In the genomic region with DNA sequence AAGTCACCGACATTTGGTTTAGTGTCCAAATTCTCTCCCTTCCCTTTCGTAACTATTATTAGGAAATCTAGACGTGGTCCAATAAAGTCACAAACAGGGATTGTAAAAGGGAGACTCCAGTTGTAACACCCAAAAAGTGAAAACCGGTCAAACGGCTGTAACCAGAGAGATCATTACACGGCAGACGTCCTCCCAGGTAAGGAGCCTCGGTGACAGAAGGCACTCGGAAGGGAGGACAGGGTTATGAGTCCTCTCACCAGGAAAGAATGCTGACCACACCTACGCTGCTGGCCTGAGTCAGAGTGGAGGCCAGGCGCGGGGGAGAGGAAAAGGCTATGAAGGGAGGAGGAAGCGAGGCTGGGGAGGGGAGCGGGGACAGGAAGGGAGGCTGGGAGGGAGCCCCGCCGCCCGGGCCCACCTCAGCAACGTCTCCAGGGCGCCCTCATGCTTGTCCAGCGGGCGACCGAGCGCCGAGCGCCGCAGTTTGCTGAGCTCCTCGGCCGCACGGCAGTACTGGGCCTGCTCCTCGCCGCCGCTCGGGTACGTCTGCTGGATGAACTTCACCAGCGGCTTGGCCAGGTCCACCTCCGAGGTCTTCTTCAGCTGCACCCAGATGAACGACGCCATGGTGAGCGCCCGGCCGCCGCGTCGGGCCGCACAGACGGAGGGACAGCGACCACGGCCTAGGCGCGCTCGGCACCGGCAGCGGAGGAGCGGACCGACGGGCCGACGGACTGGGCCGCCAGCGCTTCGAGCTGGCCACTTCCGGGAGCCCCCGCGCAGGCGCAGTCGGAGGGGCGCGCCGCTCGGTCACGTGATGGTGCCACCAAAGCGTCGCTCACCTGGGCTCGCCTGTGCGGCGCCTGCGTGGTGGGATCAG, we compare ENCODE assay signal across 7 mouse cellular contexts. TPM values are rescaled to one million over a fixed set of nuclear protein-coding genes. Genes with fewer than 3 reads are reported as not detected.
DNase-seq lines count a peak whose midpoint lies in the region; ATAC-seq and TF ChIP-seq lines count a peak whose summit lies in the region.

Gene Pdcd6ip (minus strand): TSS at position 779 of the 880 bp plus-strand sequence.

- peak; percentile 95 to 97 for DNase-seq in adrenal gland, postnatal 36 days
- DNase-seq in heart, adult 18-20 months: peak; percentile 94
- DNase-seq in kidney, adult 2 months: peak; percentile 95
- DNase-seq in spleen, adult 2 months (ENCODE audit: low read depth in 1 of 2, low spot score in 2 of 2): peak; percentile 72 to 90

- no peaks in the 10 kb centered on the region for H3K9me3 ChIP-seq in embryonic facial prominence, embryonic 13.5 days
- no peaks in the 10 kb centered on the region for H3K9me3 ChIP-seq in limb, embryonic 12.5 days
- no peaks in the 10 kb centered on the region for H3K9me3 ChIP-seq in midbrain, embryonic 15.5 days

- no peak for TF ChIP-seq CTCF in kidney, adult 2 months (conservative IDR thresholded peaks at IDR 0.05; ENCODE audit: insufficient read depth, insufficient read length, low read depth, low read length)
- TF ChIP-seq CTCF in spleen, adult 2 months (IDR thresholded peaks at IDR 0.05; ENCODE audit: extremely low read depth, insufficient read depth, insufficient read length, insufficient replicate concordance): no peak

- ATAC-seq in embryonic facial prominence, embryonic 13.5 days (ENCODE audit: insufficient number of reproducible peaks, insufficient read depth, low FRiP score, low TSS enrichment, low read depth): peak; percentile 85
- peak; percentile 84 for ATAC-seq in limb, embryonic 12.5 days (ENCODE audit: insufficient number of reproducible peaks, insufficient read depth, low FRiP score, low TSS enrichment, low read depth)
- peak; percentile 94 for ATAC-seq in midbrain, embryonic 15.5 days (replicated peaks)

- H3K4me2 ChIP-seq in embryonic facial prominence, embryonic 13.5 days: peak within 1 kb of the TSS; percentile 76
- peak within 1 kb of the TSS; percentile 74 for H3K4me2 ChIP-seq in limb, embryonic 12.5 days
- peak within 1 kb of the TSS; percentile 76 for H3K4me2 ChIP-seq in midbrain, embryonic 15.5 days

- peaks cover 2% of the 10 kb centered on the region; the same call in 1 of the 2 replicates for H3K36me3 ChIP-seq in embryonic facial prominence, embryonic 13.5 days
- no peaks in the 10 kb centered on the region for H3K36me3 ChIP-seq in kidney, adult 2 months (ENCODE audit: control insufficient read depth, insufficient read depth, low read length)
- H3K36me3 ChIP-seq in limb, embryonic 12.5 days: no peaks in the 10 kb centered on the region
- no peaks in the 10 kb centered on the region for H3K36me3 ChIP-seq in midbrain, embryonic 15.5 days (replicated peaks)
- H3K36me3 ChIP-seq in spleen, adult 2 months (ENCODE audit: control insufficient read depth, insufficient read depth, low read length): no peaks in the 10 kb centered on the region; the same call in 1 of the 2 replicates

- H3K27me3 ChIP-seq in embryonic facial prominence, embryonic 13.5 days: no peaks in the 10 kb centered on the region
- H3K27me3 ChIP-seq in kidney, adult 2 months (replicated peaks; ENCODE audit: control insufficient read depth, insufficient read depth, low read length): no peaks in the 10 kb centered on the region
- H3K27me3 ChIP-seq in limb, embryonic 12.5 days: no peaks in the 10 kb centered on the region
- H3K27me3 ChIP-seq in midbrain, embryonic 15.5 days (replicated peaks): no peaks in the 10 kb centered on the region
- no peaks in the 10 kb centered on the region for H3K27me3 ChIP-seq in spleen, adult 2 months (ENCODE audit: control insufficient read depth, insufficient read depth, low read length)

- peak within 1 kb of the TSS; percentile 86 for H3K27ac ChIP-seq in embryonic facial prominence, embryonic 13.5 days
- H3K27ac ChIP-seq in kidney, adult 2 months (ENCODE audit: insufficient read depth, low read depth, low read length): peak within 1 kb of the TSS; percentile 70
- H3K27ac ChIP-seq in limb, embryonic 12.5 days: peak within 1 kb of the TSS; percentile 84
- H3K27ac ChIP-seq in midbrain, embryonic 15.5 days: peak within 1 kb of the TSS; percentile 80
- H3K27ac ChIP-seq in spleen, adult 2 months (ENCODE audit: insufficient read depth, low read length): peak within 1 kb of the TSS; percentile 86

- TF ChIP-seq POLR2A in kidney, adult 2 months (IDR thresholded peaks at IDR 0.05; ENCODE audit: low read depth, low read length): peak; percentile 45
- peak; percentile 74 for TF ChIP-seq POLR2A in spleen, adult 2 months (IDR thresholded peaks at IDR 0.05; ENCODE audit: low read depth, low read length)

- peak within 1 kb of the TSS; percentile 98 for H3K4me3 ChIP-seq in embryonic facial prominence, embryonic 13.5 days
- H3K4me3 ChIP-seq in kidney, adult 2 months (ENCODE audit: insufficient read depth, low read depth, low read length): peak within 1 kb of the TSS; percentile 93
- peak within 1 kb of the TSS; percentile 81 for H3K4me3 ChIP-seq in limb, embryonic 12.5 days (replicated peaks)
- peak within 1 kb of the TSS; percentile 88 for H3K4me3 ChIP-seq in midbrain, embryonic 15.5 days
- H3K4me3 ChIP-seq in spleen, adult 2 months (ENCODE audit: extremely low read depth, insufficient read depth, insufficient read length): peak within 1 kb of the TSS; percentile 84

- 1% methylated on average over 73 of the region's 77 CpGs for WGBS in embryonic facial prominence, embryonic 13.5 days
- WGBS in kidney, adult 2 months: under 1% methylated on average over 65 of the region's 77 CpGs
- WGBS in limb, embryonic 12.5 days: 1% methylated on average over 67 of the region's 77 CpGs
- WGBS in midbrain, embryonic 15.5 days: 2% methylated on average over 70 of the region's 77 CpGs
- under 1% methylated on average over 76 of the region's 77 CpGs for WGBS in spleen, adult 2 months

- peaks cover 27% of the 10 kb centered on the region for H3K4me1 ChIP-seq in embryonic facial prominence, embryonic 13.5 days
- peaks cover 4% of the 10 kb centered on the region for H3K4me1 ChIP-seq in kidney, adult 2 months (ENCODE audit: control insufficient read depth, insufficient read depth, low read length)
- H3K4me1 ChIP-seq in limb, embryonic 12.5 days (replicated peaks): peaks cover 20% of the 10 kb centered on the region
- H3K4me1 ChIP-seq in midbrain, embryonic 15.5 days: peaks cover 32% of the 10 kb centered on the region
- peaks cover 24% of the 10 kb centered on the region; the same call in 1 of the 2 replicates for H3K4me1 ChIP-seq in spleen, adult 2 months (ENCODE audit: control insufficient read depth, insufficient read depth, insufficient read length)

- H3K9ac ChIP-seq in embryonic facial prominence, embryonic 13.5 days: peak within 1 kb of the TSS; percentile 97
- peak within 1 kb of the TSS; percentile 95 for H3K9ac ChIP-seq in limb, embryonic 12.5 days (replicated peaks)
- H3K9ac ChIP-seq in midbrain, embryonic 15.5 days: peak within 1 kb of the TSS; percentile 92

RNA-seq across cellular contexts. Expression of gene Pdcd6ip, which starts in this region (rescaled TPM):
- 100 to 1,000 TPM; 185 to 190 TPM for total RNA-seq in adrenal gland, postnatal 36 days (2021)
- polyA plus RNA-seq in embryonic facial prominence, embryonic 13.5 days (2015; fragmentation: Nextera tagmentation; extraction: Ambion mirVana): 55.5 and 60.5 TPM in 2 replicates
- 10 to 100 TPM; 59.2 to 66.5 TPM for total RNA-seq in heart, adult 18-20 months (2021)
- polyA plus RNA-seq in kidney, adult 2 months (2012; rRNA removed): 59.9 and 69.9 TPM in 2 replicates
- polyA plus RNA-seq in limb, embryonic 12.5 days (2016; fragmentation: Nextera tagmentation; extraction: Ambion mirVana): 49.4 and 55.3 TPM in 2 replicates
- polyA plus RNA-seq in midbrain, embryonic 15.5 days (2015; fragmentation: Nextera tagmentation; extraction: Ambion mirVana): 34.8 and 36.8 TPM in 2 replicates
- polyA plus RNA-seq in spleen, adult 2 months (2012; rRNA removed): 42.8 and 65.2 TPM in 2 replicates

Comparison
In these comparisons a context has a peak if more than half of its experiments do, and no peak if none do; other contexts are left out.
1. Peak in every context shown above with its lines: DNase-seq, ATAC-seq, H3K4me3 ChIP-seq and H3K27ac ChIP-seq.